Mouse (Mus musculus) C2C12 (cell line): ENCODE measurements at regions not wholly inside any gene's neighbourhood (a gene's known extent, or its start where the extent isn't known, plus 50 kb on each side); places are given as distances from the start of the nearest gene placed in this dataset.

Source experiments
- H3K27me3 ChIP-seq: one replicate; pipeline ENCODE4 v1.6.1; 2011; ENCODE audit not compliant: control insufficient read depth, insufficient read depth, insufficient read length
- H3K36me3 ChIP-seq: one replicate; pipeline ENCODE4 v1.6.1; 2011; ENCODE audit not compliant: control insufficient read depth, insufficient read depth
- H3K4me3 ChIP-seq: one replicate; pipeline ENCODE4 v1.5.1; 2011; ENCODE audit warnings: mild to moderate bottlenecking, control low read depth; ENCODE audit not compliant: poor library complexity, insufficient read depth, severe bottlenecking
- H3K79me2 ChIP-seq: one replicate; pipeline ENCODE4 v1.6.1; 2011; ENCODE audit not compliant: control insufficient read depth, insufficient read depth
- H3K79me3 ChIP-seq: one replicate; pipeline ENCODE4 v1.6.1; 2011; ENCODE audit warnings: low read depth, control low read depth
- H3ac ChIP-seq: one replicate; pipeline ENCODE3; 2011; ENCODE audit warnings: low read depth; ENCODE audit not compliant: control insufficient read depth, insufficient read length
- CEBPB ChIP-seq: IDR thresholded peaks from one replicate; pipeline ENCODE4 v1.6.1; 2011; ENCODE audit warnings: low read depth, mild to moderate bottlenecking, control low read depth, moderate library complexity
- CTCF ChIP-seq: IDR thresholded peaks from one replicate; pipeline ENCODE4 v1.5.1; 2011; ENCODE audit not compliant: control insufficient read depth, insufficient read depth, insufficient read length
- FOSL1 ChIP-seq: IDR thresholded peaks from one replicate; pipeline ENCODE4 v1.8.0; 2011; ENCODE audit warnings: mild to moderate bottlenecking, low read length; ENCODE audit not compliant: poor library complexity, insufficient read depth, severe bottlenecking
- MAX ChIP-seq: IDR thresholded peaks from one replicate; pipeline ENCODE4 v1.6.1; 2011; ENCODE audit warnings: mild to moderate bottlenecking, control low read depth
- MYOD1 ChIP-seq: IDR thresholded peaks from one replicate; pipeline ENCODE4 v1.6.1; 2011; ENCODE audit warnings: low read depth; ENCODE audit not compliant: control insufficient read depth, insufficient read length
- MYOG ChIP-seq: IDR thresholded peaks from one replicate; pipeline ENCODE4 v1.6.1; 2011; ENCODE audit not compliant: control insufficient read depth, insufficient read length; ENCODE audit errors: extremely low read depth
- USF1 ChIP-seq: IDR thresholded peaks from one replicate; pipeline ENCODE4 v1.6.1; 2011; ENCODE audit warnings: low read depth, mild to moderate bottlenecking, control low read depth, moderate library complexity

DNA sequence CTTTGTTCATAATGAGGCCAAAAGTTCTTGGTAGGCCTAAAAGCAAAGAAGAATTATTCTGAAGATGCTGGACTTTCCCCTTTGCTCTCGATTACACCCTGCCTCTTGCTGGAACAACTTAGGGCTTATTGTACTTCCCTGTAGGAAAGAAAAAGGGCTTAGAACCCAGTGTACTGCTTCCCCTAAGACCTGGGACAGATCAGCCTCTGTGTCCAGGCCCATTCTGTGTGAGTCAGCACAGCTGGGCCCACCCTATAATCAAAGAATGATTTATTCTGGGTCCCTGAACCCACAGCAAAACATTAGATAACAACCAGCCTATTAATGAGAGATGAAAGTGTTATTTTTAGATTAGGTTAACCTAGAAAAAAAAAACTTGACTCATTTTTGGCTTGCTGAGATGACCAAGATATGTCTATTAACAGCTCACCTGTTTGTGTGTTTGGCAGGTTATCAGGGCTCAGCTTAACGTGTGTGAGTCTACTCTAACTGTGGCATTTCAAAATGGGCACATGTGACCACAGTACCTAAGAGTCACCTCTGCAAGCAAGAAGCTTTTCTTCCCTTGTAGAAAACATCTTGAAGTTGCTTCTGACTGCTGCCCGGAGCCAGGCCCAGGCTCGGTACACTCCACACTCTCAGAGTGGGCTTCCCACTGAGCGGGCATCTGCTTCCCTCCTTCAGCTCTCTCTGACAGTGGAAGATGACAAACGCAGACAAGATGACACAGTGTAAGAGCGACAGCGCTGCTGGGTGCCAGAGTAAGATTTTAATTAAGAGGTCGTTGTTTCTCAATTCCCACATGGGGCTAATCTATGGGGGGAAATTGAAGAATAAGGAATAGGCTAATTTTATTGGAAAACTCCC is 115.9 kb upstream of the Foxq1 start:
- Histone ChIP-seq H3K79me2 (no peaks in the 10 kb centered on the region), H3K79me3 (no peaks in the 10 kb centered on the region), H3ac (no peak overlapping the region), H3K4me3 (no peak overlapping the region), H3K36me3 (no peaks in the 10 kb centered on the region), H3K27me3 (no peaks in the 10 kb centered on the region)
- TF ChIP-seq CTCF = no peak
- no peak for TF ChIP-seq MYOG
- TF ChIP-seq MYOD1 = peak; percentile 33
- TF ChIP-seq USF1 = peak; percentile 61
- TF ChIP-seq CEBPB = no peak
- TF ChIP-seq FOSL1 = no peak
- no peak for TF ChIP-seq MAX

DNA sequence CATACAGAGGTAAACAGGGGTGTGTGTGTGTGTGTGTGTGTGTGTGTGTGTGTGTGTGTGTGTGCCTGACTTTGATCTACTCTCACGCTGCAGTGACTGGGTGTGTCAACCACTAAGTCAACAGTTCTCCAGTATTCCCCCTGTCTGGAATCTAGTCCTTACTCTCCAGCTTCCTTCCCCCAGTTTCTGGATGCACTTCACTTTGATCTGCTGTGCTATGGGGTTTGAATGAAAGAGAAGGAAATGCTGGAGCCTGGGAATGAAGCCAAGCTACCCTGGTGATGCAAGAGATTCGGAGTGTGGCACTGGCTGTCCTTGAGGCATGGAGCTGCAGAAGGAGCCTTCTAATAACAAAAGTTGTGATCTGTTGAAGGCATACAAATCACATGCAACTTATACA is 97.1 kb upstream of the Foxq1 start:
- no peaks in the 10 kb centered on the region for H3K36me3 ChIP-seq
- H3K79me3 ChIP-seq = no peaks in the 10 kb centered on the region
- TF ChIP-seq USF1 (no peak), MAX (no peak), CEBPB (peak; percentile 23), FOSL1 (no peak), MYOD1 (no peak), CTCF (no peak), MYOG (no peak)
- H3K27me3 ChIP-seq = no peaks in the 10 kb centered on the region
- H3K79me2 ChIP-seq = no peaks in the 10 kb centered on the region
- H3ac ChIP-seq = no peak overlapping the region
- H3K4me3 ChIP-seq = no peak overlapping the region

DNA sequence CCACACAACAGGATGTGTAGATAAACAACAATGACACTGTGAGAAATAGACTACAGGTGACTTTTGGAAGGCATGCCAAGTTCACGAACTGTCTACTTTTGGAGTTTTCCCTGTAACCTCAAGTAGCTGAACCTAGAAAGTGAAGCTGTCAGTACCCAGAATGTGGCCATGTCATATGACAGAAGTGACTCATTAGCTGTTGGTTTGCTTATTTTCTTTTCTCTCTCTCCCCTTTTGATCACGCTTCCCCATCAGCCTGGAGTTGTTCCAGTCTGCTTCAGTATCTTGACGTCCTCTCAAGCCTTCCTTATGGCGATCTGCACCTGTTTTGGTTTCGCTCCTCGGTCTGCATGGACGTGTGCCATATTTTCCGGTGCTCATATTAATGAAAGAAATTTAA is 90.8 kb upstream of the Foxq1 start:
- no peaks in the 10 kb centered on the region for H3K79me2 ChIP-seq
- TF ChIP-seq CTCF (no peak), CEBPB (no peak), USF1 (peak; percentile 70), FOSL1 (no peak), MYOG (no peak), MAX (peak; percentile 78), MYOD1 (peak; percentile 4)
- no peaks in the 10 kb centered on the region for H3K79me3 ChIP-seq
- H3K27me3 ChIP-seq = no peaks in the 10 kb centered on the region
- no peak overlapping the region for H3ac ChIP-seq
- no peaks in the 10 kb centered on the region for H3K36me3 ChIP-seq
- no peak overlapping the region for H3K4me3 ChIP-seq

DNA sequence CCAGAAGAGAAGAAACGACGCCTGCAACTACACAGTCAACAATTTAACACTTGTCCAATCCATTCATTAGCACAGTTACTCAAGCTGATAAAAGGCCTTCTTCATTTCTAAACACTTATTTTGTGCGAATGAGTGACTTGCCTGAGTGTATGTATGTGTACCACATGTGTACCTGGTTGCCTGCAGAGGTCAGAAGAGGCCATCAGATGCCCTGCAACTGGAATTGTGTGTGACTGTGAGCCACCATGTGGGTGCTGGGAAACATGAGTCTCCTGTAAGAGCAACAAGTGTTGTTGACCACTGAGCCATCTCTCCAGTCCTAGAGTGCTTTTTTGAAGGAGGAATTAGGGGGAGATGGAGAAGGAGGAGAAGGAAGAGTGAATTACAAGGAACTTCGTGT is 90.2 kb upstream of the Foxq1 start:
- no peaks in the 10 kb centered on the region for H3K36me3 ChIP-seq
- no peaks in the 10 kb centered on the region for H3K27me3 ChIP-seq
- H3ac ChIP-seq = no peak overlapping the region
- no peak for TF ChIP-seq MAX
- H3K4me3 ChIP-seq = no peak overlapping the region
- no peaks in the 10 kb centered on the region for H3K79me3 ChIP-seq
- H3K79me2 ChIP-seq = no peaks in the 10 kb centered on the region

DNA sequence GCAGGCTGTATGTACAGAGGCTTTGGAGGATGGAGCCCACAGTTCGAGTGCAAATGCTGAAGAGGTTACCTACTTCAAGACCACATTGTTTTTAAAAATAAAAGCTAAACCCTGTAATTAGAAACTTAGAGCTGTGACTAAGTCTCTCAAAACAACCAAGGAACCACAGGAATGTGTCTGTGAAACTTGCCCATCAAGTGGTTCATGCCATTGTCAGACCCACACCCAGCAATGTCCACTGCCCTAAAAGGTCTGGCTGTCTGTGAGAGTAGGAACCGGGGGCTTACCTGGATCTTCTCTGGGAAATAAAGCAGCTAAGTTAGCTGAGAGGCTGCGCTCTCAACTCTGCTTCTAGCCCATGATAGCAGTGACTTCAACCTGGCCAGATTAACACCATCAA is 87.8 kb upstream of the Foxq1 start:
- H3ac ChIP-seq = no peak overlapping the region
- peak; percentile 16 for TF ChIP-seq MYOD1
- TF ChIP-seq MAX = peak; percentile 47
- TF ChIP-seq FOSL1 = peak; percentile 33
- no peak for TF ChIP-seq CTCF
- no peak overlapping the region for H3K4me3 ChIP-seq
- H3K36me3 ChIP-seq = no peaks in the 10 kb centered on the region
- no peaks in the 10 kb centered on the region for H3K79me2 ChIP-seq
- no peaks in the 10 kb centered on the region for H3K27me3 ChIP-seq
- H3K79me3 ChIP-seq = no peaks in the 10 kb centered on the region

DNA sequence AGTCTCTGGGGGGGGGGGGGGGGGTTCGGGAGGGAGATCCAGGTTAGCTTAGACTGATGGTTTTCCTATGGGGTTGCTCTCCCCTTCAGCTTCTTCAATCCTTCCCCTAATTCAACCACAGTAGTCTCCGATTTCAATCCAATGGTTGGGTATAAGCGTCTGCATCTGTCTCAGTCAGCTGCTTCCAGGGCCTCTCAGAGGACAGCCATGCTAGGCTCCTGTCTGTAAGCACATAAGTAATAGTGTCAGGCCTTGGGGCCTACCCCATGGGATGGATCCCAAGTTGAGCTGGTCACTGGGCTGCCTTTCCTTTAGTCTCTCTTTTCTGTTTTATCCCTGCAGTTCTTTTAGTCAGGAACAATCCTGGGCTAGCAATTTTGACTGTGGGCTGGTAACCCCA is 87.0 kb upstream of the Foxq1 start:
- no peaks in the 10 kb centered on the region for H3K36me3 ChIP-seq
- H3K27me3 ChIP-seq = no peaks in the 10 kb centered on the region
- TF ChIP-seq MYOG (no peak), MYOD1 (peak; percentile 23)
- H3K79me2 ChIP-seq = no peaks in the 10 kb centered on the region
- H3ac ChIP-seq = no peak overlapping the region
- no peaks in the 10 kb centered on the region for H3K79me3 ChIP-seq
- H3K4me3 ChIP-seq = no peak overlapping the region
